Mouse (Mus musculus) spleen, adult 12 weeks (tissue): ENCODE results near the gene Ell2.
A peak's percentile ranks its signal among the peaks of the same experiment; 100 is the strongest.

Experiments
- DNase-seq: peaks from one replicate; pipeline ENCODE4 v3.0.0; 2022; ENCODE audit warnings: low spot score

The Ell2 gene

DNA sequence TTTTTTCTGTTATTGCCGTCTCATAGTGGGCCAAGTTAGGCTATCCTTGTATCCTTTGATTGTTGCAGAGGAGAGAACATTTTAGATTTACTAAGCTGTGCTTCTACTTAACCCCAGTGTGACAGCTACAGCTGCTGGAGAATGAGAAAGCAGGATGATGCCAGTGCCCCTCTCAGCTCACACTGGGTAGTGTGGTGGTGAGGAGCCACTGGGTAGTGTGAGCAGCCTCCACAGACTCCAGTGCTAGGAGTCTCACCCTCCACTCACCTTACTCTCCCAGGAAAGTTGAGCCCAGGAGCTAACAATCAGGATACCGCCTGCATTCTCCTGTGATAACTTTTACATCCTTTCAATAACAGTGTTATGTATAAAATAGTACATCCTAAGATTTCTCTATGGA lies 60.4 kb downstream of the Ell2 start:
- no peak for DNase-seq

DNA sequence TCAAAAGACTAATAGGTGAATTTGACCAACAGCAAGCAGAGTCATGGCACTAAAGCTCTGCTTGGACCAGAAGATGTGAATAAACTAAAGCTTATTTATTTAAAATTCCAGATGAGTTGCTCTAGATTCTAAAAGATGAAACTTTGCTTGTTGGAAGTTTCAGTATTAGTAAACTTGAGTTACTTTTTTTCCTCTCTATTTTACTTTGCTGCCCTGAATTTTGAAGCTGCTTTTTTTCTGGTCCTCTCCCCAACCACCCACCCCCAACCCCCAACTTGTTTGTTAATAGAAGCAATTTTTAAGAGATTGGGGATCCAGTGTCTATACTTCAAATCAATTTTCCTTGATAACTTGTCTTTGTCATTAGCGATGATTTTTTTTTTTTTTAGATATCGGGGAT lies 64.2 kb downstream of the Ell2 start:
- no peak for DNase-seq

DNA sequence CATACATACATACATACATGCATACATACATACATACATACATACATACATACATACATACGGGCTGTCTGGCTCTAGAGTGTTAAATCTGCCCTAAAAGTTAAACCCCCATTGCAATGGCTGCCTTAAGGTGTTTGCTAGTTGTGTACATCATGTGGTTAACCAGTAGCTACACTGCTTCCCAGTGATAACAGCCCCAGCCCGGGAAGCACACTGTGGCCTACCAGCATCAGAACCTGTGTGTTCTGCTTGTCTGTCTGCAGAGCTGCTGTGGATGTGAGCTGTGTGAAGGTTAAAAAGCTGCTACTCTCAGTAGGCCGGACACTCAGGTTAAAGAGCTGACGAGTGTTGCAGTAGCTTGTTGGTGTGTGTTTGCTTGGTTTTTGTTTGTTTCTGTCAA lies 64.8 kb downstream of the Ell2 start:
- no peak for DNase-seq

DNA sequence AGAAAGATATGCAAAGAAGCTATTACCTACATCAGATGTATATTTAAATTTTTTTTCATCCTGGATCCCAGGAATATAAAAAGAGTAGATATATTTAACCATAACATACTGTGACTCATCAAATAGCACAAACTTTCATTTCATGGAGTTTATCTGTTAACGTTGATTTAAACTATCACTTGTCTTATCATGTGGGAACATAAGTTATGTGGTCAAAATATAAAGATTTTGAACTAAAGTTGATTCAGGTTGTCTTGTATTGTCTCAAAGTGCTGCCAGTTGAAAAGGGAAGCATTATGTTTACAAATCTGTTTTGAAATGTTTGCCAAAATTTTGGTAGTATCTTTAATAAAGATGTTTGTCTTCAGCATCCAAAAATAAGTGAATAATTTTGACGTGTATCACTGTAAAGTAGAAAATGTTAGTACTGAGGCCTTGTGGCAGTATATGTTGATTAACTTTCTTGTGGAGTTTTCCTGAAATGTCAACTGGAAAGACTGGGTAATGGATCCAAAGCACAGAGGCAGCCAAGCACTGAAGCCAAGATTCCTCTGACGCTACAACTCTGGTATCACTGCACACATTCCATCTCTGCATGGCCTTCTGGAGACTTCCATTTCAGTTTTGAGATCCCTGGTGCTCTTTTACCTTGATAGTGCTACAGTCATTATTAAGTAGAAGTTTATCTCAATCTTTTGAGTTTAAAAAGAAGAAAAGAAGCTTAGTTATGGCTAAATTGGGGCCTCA lies 65.6 kb downstream of the Ell2 start:
- no peak for DNase-seq

DNA sequence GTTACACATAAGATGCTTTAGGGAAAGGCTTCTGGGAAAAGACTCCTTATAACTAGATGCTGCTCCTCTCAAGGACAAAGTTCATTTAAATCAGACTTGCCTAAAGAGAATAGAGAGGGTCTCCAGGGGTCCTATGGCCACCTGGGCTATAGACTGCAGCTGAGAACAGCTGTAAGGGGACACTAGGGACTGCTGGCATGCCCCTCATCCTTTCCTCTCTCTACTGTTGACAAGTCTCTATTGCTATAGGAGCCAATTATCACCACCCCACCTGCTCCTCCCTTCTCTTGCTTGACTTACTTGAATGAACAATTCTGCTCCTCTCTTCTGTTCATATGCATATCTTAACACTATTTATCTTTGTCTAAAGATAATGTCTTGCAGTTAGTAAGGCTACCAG lies 69.4 kb downstream of the Ell2 start:
- no peak for DNase-seq

DNA sequence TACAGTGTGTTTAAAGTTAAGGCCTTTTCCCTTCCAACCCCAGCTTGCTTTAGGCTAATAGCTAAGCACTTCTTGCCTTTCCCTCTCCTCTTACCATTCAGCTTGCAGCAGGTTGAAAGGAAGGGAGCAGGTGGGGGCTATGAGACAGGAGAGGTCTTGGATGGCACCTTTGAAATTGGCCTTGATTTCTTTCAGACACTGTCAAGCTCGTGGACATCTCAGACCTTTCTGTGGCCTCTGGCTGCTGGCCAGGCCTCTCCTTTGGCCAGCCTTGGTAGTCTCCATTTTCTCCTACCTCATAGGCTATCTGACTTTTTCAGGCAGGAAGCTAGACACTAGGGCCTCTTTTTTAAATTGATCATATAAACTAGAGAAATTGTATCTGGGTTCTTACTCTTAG lies 70.1 kb downstream of the Ell2 start:
- no peak for DNase-seq

DNA sequence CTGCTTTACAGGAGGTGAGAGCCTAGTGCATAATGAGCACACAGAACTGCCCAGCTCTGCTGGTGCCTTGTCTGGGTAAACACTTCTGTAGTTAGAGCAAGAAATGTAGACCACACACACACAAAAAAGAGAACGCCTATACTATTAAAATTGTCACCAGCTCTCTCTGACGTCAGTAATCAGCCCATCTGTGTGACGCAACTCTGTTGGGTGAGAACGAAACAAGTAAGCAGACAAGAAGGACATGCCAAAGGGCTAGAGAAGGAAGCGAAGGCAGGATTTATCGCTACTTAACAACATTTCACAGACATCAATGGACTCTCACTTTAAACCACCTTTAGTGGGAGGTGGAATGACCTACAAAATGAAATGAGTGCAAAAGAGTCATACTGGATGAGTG lies 71.6 kb downstream of the Ell2 start:
- no peak for DNase-seq

DNA sequence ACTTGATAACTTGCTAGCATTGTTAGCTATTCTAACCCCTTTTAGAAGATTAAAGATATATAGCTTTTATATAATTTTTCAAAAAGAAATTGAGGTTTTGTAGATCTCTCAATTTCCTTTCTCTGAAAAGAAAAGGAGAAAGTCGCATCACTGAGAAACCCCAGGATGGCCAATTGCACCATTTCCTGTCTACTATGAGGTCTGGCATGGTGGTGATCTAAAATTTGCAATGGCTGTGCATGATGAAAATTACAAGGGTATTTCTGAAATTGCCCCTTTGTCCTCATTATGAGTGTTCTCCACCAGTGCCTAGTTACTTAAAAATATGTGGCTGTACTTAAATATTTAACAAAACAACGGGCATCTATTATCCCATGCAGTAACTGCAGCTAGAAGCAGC lies 72.6 kb downstream of the Ell2 start:
- DNase-seq, result no peak

DNA sequence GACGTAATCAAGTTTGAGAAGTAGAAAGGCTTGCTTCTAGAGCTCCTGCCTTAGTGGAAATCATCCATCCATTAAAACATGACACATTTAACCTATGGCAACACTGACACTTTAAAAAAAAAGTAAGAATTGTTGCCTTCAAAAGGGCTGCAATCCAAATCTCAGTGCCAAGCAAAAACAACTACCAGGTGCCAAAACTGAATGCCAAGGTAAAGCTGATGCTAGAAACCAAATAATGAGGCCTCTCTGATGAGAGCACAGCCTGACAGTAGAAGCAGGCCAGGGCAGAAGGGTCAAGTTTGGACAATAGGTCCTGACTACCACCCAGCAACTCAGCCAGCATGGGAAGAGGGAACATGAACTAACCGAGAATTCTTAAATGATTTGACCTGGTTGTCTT lies 73.5 kb downstream of the Ell2 start:
- DNase-seq, result no peak

DNA sequence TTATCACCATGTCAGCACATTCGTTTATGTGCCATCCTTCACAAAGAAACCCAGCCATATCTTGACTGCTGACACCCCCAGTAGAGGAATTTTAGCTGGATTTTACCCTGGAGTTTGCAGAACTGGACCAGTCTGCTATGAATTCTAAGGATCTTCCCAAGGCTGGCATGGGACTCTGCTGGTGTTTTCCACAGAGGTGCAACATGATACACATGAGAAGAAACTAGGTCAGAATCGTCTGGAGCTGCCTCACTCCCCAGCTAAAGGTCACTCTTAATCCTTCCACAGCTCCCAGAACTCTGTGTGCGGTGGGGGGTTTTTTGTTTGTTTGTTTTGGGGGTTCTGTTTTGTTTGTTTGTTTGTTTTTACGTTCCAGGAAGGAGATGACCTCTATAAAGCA lies 79.2 kb downstream of the Ell2 start:
- DNase-seq, result no peak

DNA sequence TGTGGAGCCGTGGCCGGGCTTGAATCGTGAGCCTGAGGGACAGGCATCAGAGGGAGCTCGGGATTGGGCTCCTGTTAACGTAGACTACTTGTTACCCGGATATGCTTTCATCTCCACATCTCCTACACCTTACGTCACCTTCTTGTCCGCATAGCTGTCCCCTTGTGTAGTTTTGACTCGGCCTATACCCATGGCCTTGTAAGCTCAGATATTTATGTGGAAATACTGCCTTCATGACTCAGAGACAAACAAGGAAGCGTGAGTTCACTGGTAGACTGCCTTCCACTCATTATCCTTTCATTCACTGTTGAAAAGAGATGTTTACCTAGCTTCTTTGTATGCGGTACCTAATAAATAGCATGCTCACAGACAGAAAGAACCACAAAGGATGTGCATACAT lies 79.7 kb downstream of the Ell2 start:
- no peak for DNase-seq

DNA sequence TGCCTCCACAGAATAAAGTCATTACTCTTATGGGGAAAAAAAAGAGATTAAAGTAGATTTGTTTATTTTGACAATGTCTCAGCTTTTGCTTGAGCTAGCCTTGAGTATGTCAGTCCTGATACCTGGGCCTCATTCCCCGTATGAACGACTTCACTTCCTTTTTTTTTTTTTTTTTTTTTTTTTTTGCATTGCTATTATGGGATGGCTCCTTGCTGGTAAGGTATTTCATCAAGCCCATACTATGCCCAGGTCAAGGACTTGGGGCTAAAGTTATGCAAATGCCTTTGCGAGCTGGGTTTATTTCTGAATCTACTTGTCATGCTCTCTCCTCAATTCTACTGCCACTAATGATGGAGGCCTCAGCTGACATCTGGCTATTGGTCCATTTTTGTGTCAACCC lies 80.8 kb downstream of the Ell2 start:
- DNase-seq, result no peak

DNA sequence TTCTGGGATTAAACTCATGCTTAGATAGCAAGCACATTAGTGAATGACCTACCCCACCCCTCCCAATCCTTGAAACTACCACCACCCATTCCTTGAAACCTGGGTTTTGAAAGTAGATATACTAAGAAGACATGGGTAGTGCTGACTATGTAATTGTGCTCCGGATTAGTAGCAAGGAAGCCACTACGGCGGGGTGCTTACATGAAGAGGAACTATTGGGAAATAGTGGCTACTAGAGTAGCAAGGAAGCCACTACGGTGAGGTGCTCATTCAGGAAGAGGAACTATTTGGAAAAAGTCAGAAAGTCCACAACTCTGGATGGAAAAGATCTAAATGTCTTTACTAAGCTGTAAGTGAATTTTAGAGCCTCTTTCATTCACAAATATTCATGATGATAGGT lies 81.6 kb downstream of the Ell2 start:
- DNase-seq, result no peak

DNA sequence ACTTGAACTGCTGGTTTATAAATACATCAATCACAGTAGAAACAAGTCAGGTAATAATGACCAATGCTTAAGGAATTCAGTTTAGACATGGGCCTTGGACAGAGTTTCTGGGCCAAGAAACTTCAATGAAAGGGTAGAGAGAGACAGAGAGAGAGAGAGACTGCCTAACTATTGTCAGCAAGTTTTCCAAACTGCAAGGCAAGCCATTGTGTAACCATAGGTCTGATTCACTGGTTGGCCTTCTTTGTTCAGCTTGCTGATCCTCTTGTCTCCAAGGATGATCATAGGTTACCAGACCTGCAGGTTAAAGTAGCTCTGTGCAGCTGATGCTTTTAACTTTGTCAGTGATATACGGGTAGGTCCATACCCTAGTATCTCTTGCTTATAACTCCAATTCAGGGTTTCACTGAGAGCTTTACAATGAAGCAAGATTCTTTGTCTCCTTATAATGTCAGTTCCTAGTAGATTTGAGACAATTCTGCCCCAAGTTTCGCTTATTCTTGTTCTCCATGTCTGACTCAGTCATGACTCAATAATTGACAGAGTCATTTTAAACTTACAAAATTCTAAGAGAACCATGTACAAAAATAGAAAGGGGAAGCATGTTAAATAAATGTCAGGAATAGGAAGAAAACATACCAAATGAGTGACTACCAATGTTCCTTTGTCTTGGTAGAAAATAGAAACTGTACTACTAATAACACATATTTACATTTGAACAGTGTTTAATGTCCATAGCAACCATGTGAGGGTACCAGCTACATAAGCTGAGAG lies 82.7 kb downstream of the Ell2 start:
- no peak for DNase-seq

DNA sequence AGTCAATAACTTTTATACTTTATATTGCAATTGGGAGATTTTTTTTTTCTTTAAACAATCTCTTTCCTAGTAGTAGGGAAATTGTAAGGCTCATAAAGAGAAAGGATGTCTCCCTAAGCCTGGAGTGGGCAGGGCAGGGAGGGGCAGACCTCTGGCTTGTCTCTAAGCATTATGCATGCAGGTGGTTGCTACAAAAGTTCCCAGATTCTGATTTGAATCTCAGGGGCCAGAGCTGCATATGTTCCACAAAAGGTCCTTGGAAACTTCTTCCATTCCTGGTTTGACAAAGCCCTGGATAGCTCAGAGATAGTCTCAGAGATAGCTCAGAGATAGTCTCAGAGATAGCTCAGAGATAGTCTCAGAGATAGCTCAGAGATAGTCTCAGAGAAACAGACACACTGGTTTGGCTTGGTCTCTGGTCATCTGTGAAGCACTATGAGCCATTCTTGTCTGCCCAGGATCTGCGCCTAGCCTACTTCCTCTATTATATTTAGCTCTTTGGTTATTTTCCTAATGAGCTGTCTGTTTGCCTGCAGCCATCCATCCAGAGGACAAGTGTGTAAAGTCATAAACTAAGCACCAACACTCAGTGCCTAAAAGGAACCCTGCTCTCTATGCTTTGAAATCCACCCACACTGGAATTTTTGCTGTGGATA lies 84.1 kb downstream of the Ell2 start:
- DNase-seq, result no peak

DNA sequence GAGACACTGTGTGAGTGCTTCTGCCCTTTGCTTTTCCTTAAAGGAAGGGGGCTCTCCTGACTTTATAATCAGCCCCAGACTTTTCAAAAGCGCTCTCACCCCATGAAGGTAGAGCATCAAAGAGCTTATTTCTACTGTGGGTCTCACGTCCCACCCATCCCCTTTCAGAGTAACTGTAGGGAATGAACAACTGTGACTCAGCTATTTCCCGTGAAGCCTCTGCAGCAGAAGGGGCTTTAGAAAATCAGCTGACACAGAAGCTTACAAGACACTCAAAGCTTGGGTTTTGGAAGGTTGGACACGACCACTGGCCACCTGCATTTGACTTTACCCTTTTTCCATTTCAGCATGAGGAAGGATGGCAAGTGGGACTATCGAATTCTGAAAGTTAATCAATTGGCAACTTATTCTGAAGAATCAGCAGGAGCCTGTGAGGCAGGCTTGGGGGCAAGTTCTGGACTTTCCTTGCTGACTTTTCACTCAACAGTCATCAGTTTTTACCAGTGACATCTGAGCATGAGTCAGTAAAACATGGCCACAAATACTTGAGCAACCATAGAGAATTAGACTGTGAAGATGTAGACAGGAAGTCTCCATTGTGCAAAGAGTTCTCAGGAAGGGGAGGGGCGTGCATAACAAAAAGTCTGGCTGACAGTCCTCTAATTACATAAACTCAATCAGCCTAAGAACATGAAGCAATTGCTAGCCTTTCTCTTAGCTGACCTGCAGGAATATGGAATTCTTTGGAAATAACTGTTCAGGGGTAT lies 87.5 kb downstream of the Ell2 start:
- no peak for DNase-seq

DNA sequence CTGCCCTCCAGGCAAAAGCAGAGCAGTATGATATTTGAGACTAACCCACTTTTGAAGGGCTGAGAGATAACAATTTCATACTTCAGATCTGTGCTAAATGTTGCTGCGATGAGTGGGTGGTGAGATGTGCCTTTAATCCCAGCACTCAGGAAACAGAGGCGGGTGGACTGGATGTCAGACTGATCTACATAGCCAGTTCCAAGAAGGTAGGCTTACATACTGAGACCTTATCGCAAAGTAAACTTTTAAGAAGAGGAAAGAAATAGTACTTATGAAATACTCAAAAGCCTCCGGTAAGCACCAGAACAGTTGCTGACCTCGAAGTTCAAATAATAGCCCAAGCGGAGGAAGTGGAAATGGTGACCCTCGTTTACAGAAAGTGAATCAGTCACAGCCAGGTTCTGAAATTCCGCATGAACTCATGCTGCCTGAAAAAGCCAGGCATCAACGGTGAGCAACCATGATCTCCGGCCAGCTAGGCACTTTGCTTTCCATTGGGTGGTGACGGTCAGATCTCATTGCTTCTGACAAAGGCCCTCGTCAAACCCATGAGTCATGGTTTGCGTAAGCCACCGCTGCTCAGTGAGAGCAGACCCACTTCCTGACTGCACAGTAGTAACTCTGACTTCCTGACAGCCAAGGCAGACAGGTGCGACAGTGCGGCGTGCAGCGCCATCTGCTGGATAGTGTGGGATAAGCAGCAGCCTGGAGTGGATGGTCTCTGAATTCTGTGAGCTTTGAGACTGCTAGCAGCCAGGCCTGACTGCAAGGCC lies 91.0 kb downstream of the Ell2 start:
- DNase-seq, result peak; percentile 85

DNA sequence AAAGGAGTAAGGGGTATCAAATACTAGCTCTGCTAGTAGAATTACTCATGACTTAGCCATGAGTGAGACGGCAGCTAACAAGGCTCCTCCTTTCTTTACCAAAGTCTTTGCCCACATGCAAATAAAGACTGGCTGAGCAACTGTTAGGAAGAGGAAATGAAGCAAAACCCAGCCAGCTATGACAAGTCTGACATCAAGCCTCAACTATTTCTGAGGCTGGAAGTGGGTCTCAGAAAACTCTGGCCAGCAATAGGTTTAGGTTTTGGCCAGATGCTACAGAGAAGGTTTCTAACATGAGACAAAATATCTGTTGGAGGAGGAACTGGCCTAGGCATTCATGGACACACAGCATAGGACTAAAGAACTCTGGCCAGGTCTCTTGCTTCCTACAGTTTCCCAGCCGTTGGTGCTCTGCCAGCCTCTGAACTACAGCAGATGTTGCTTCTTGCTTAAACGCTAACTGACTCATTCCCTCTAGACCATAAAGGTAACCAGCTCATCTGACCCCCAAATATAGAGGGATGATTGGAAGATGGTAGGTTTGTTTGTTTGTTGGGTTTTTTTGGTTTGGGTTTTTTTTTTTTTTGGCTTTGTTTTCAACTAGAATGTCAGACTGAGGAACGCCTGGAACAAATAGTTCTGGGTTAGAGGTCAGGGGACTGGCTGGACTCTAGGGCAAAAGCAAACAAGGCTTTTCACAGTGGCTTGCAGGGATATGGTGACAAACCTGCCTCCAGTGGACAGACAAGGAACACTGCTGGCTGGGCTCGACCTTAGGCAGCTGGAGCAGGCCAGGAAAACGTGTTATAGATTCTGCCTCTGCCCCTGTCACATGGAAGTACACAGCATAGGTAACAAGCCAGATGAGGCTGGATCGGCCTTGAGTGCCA lies 92.1 kb downstream of the Ell2 start:
- DNase-seq, result no peak

DNA sequence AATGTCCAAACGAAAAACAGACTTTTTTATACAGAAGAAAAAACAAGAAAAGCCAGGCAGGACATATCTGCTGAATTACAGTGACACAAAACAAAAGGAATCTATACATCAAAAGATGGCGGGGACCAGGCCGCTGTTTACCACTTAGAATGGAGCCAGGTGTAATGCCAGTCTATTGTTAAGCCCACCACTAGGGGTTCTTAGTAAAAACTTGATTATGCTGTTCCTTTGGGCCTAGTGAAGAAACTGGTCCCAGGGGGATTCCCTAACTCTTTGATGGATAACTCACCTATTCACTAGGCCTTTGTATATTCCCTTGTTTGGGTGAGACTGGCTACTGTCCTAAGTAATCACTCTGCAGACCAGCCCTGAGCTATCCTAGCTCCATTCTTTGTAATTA lies 92.9 kb downstream of the Ell2 start:
- no peak for DNase-seq

DNA sequence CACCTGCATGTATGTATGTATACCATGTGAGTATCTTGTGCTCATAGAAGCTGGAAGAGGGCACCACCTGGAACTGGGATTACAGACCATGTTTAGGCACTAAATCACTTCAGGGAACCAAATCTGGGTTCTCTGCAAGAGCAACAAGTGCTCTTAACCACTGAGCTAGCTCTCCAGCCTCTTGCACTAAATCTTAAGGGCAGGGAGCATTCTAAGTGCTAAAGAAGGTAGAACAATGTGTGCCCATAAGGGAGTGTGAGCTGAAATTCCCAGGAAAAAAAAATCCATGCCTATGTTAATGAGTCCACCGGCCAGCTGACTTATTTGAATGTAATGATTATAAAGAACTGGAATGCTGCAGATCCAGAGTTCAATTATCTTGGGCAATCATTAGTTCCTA lies 101.4 kb downstream of the Ell2 start:
- DNase-seq, result no peak

DNA sequence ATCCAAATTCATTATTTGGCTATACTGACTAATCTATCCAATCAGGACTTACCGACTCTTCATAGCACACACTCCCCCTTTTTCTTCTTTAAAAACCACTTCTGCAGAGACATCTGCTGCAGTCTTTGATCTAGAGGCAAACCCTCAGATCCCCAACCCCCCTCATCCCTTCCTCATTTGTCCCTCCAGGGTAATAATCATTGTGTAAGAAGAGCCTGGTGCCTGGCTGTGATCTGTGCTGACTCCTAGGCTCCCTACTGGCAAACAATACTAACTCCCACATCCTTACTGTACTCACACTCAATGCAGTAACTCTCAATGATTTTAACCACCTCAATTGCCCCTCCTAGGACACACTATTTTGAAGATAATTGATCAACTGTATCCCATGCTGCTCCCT lies 103.4 kb downstream of the Ell2 start:
- no peak for DNase-seq
